Mouse (Mus musculus): ENCODE results near the gene Unc93b1.

DNA sequence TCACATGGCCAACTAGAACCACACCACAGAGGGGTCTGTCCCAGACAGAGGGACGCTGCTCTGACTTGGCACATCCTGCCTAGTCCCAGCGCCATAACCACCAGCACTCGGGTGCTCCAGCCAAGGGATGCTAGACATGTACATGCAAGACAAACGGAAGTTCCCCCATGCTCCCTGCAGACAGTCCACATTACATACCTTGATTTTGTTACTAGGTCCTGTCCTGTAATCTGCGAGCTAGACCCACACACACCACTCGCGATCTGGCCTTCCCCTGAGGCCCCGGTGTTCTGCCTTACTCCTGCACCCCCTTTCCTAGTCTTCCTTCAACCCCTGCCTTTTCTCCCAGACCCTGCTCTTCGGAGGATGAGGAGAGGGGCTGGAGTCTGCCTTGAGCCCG lies 28.7 kb upstream of the Unc93b1 start:
- no peak for TF ChIP-seq CTCF (IDR thresholded peaks at IDR 0.05; ENCODE audit: extremely low read depth, insufficient read length, insufficient replicate concordance, low read depth, low read length)
- no peak for TF ChIP-seq POLR2A (IDR thresholded peaks at IDR 0.05; ENCODE audit: low read depth, low read length)
